Mouse (Mus musculus): ENCODE measurements at regions not wholly inside any gene's neighbourhood (a gene's known extent, or its start where the extent isn't known, plus 50 kb on each side); places are given as distances from the start of the nearest gene placed in this dataset.

DNA sequence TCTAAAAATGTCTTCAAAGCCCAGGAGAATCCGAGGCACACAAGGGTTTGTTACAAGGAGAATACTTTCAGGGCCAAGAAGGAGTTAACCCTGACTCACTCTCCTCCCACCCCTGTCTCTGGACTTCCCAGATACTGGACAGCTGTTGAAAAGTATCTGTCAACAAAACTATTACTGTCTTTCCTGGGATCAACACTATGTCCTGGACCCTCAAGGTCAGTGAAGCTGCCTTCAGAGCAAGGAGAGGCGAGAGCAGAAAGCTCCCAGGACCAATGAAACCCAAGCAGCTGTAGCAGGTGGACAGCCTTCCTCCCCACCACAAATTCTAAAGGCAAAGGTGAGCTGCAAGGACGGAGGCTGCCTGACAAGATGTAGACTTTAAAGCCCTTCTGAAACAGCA, 70.1 kb upstream of the Spag17 start:
- Histone ChIP-seq H3K9me3 (ENCODE audit: low read length) (no peaks in the 10 kb centered on the region), H3K27me3 (ENCODE audit: insufficient read depth, low read length) (no peaks in the 10 kb centered on the region), H3K4me1 (ENCODE audit: insufficient read depth) (no peaks in the 10 kb centered on the region), H3K36me3 (ENCODE audit: insufficient read depth) (no peaks in the 10 kb centered on the region), H3K4me2 (ENCODE audit: low read depth) (no peak overlapping the region), H3K4me3 (ENCODE audit: low read depth, low read length) (no peak overlapping the region), H3K27ac (ENCODE audit: low read depth, low read length) (no peak overlapping the region), H3K9ac (no peak overlapping the region)
- DNase-seq (no peak), ATAC-seq (no peak)
- TF ChIP-seq CTCF (IDR thresholded peaks at IDR 0.05; ENCODE audit: low read depth), result no peak
- WGBS, result 64% methylated on average over 3 of the region's 3 CpGs

DNA sequence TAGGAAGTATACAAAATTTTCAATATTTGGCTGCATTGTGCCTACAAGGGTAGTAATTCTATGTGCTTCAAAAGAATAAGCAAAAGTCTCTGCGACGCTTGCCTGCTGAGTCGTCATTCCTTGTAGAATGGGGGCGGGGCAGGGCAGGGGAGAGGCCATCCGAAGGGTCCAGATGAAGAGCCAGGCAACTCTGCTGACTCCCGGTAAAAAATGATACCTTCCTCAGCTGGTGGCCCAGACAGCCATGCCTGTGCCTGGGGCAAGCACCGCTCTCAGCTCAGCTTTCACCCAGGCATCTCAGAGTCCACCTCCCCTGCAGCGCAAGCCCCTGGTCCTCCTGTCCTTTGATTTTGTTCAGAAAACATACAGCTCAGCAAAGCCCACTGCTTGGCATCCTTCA, 67.2 kb upstream of the Spag17 start:
- Histone ChIP-seq H3K4me3 (ENCODE audit: low read depth, low read length) (no peak overlapping the region), H3K27ac (ENCODE audit: low read depth, low read length) (no peak overlapping the region), H3K9me3 (ENCODE audit: low read length) (no peaks in the 10 kb centered on the region), H3K27me3 (ENCODE audit: insufficient read depth, low read length) (no peaks in the 10 kb centered on the region), H3K9ac (no peak overlapping the region), H3K4me2 (ENCODE audit: low read depth) (no peak overlapping the region), H3K36me3 (ENCODE audit: insufficient read depth) (no peaks in the 10 kb centered on the region), H3K4me1 (ENCODE audit: insufficient read depth) (no peaks in the 10 kb centered on the region)
- DNase-seq (no peak), ATAC-seq (no peak)
- TF ChIP-seq CTCF (IDR thresholded peaks at IDR 0.05; ENCODE audit: low read depth), result no peak
- WGBS, result 62% methylated on average over 8 of the region's 8 CpGs

DNA sequence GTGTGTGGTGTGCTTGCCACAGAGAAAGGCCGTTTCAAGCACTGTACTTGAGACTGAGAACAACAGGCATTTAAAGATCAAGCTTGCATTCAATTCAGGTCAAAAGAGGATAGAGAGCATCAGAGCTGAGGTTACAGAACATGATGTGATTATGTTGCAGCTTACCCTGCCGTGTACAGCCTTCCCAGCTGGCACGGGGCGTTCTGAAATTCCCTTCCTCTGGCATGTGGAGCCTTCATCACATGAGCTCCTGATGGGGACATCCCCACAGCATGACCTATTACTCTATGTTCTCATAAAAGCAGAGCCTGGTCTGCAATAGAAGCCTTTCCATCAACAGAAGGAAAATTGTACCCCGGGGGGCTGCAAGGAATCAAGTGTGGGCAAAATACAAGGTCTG, 62.5 kb upstream of the Spag17 start:
- WGBS, result 82% methylated on average over 5 of the region's 5 CpGs
- Histone ChIP-seq H3K9me3 (ENCODE audit: low read length) (no peaks in the 10 kb centered on the region), H3K9ac (no peak overlapping the region), H3K27me3 (ENCODE audit: insufficient read depth, low read length) (no peaks in the 10 kb centered on the region), H3K36me3 (ENCODE audit: insufficient read depth) (no peaks in the 10 kb centered on the region), H3K4me3 (ENCODE audit: low read depth, low read length) (no peak overlapping the region), H3K4me1 (ENCODE audit: insufficient read depth) (no peaks in the 10 kb centered on the region), H3K4me2 (ENCODE audit: low read depth) (no peak overlapping the region), H3K27ac (ENCODE audit: low read depth, low read length) (no peak overlapping the region)
- ATAC-seq (no peak), DNase-seq (no peak)
- TF ChIP-seq CTCF (IDR thresholded peaks at IDR 0.05; ENCODE audit: low read depth), result no peak

DNA sequence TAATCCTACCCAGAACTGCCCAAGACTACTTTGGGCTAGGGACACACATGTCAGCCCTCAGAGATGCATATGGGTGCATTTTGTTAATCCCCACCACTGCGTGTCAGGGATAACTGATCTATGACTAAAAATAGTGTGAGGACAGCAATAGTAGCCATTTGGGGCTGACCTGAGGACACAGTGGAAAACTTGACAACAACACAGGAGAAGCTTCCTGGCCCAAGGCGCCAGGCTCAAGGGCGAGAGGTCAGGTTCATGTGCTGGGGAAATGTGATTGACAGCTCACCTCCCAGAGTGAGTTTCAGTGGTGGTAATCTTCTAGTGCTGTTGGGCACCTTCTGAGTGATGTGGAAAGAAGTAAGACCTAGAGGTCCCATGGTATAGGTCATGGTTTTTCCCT, 62.0 kb upstream of the Spag17 start:
- 89% methylated on average over 3 of the region's 3 CpGs for WGBS
- Histone ChIP-seq H3K4me2 (ENCODE audit: low read depth) (no peak overlapping the region), H3K9ac (no peak overlapping the region), H3K27me3 (ENCODE audit: insufficient read depth, low read length) (no peaks in the 10 kb centered on the region), H3K36me3 (ENCODE audit: insufficient read depth) (no peaks in the 10 kb centered on the region), H3K27ac (ENCODE audit: low read depth, low read length) (no peak overlapping the region), H3K4me1 (ENCODE audit: insufficient read depth) (no peaks in the 10 kb centered on the region), H3K9me3 (ENCODE audit: low read length) (no peaks in the 10 kb centered on the region), H3K4me3 (ENCODE audit: low read depth, low read length) (no peak overlapping the region)
- DNase-seq (no peak), ATAC-seq (no peak)
- no peak for TF ChIP-seq CTCF (IDR thresholded peaks at IDR 0.05; ENCODE audit: low read depth)

Data from forebrain, postnatal 0 days (tissue).